Mouse (Mus musculus): ENCODE results near the gene Cfap20.
"Not testable (repeated sequence)": the region's sequence is repeated elsewhere in the genome, so short reads cannot be mapped to it uniquely, and the experiment has no call there.

Cfap20 gene

GRCm38 (mm10) chr8:95422193-95422810, 12.4 kb downstream of the Cfap20 start:
- no peak for DNase-seq (ENCODE audit: extremely low spot score, low read depth, low spot score)

GRCm38 (mm10) chr8:95411309-95411972, 23.2 kb downstream of the Cfap20 start:
- no peak for DNase-seq (ENCODE audit: extremely low spot score, low read depth, low spot score)

- no peak for DNase-seq (ENCODE audit: extremely low spot score, low read depth, low spot score)
Measured at GRCm38 (mm10) chr8:95409518-95409917, 25.2 kb downstream of the Cfap20 start.

DNA sequence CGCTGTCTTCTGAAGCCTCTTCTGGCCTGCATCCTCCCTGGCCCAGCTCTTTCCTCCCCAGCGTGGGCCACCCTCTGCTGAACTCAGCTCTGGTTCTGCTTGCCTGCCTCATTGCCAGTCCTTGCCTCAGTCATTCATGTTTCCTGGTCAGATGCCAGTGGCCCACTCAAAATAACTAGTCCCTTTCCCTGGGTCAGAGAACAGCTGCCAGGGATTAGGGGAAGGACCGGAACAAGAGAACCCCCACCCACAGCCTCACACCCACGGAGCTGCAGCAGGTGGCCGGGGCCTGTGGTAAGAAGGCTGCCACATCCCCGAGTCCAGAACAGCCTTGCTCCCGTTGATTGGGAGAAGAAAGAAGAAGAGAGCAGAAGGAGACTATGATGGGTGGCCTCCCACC, 33.6 kb downstream of the Cfap20 start:
- DNase-seq (ENCODE audit: extremely low spot score, low read depth, low spot score), result no peak

DNA sequence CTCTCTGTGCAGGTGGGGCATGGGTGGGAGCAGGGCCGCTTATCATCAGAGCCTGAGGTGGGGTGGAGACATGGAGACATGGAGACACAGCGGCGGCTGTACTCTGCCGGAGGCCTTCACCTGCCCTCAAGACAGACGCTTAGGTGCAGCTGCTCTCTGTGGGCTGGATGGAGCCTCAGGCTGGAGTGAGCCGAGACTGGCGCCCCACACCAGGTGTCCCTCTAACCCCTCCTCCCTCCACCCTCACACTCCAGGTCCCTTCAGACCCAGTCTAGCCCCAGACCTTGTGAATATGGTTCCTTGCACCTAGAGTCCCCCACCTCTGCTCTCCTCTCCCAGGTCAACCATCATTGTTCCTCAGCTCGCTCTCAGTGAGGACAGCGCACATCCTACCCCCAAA, 35.5 kb downstream of the Cfap20 start:
- no peak for DNase-seq (ENCODE audit: extremely low spot score, low read depth, low spot score)

- DNase-seq (ENCODE audit: extremely low spot score, low read depth, low spot score), result no peak
Measured at GRCm38 (mm10) chr8:95397201-95397600, 37.5 kb downstream of the Cfap20 start.

GRCm38 (mm10) chr8:95396752-95397151, 37.9 kb downstream of the Cfap20 start:
- DNase-seq (ENCODE audit: extremely low spot score, low read depth, low spot score), result no peak

GRCm38 (mm10) chr8:95395186-95395918, 39.3 kb downstream of the Cfap20 start:
- no peak for DNase-seq (ENCODE audit: extremely low spot score, low read depth, low spot score)

DNA sequence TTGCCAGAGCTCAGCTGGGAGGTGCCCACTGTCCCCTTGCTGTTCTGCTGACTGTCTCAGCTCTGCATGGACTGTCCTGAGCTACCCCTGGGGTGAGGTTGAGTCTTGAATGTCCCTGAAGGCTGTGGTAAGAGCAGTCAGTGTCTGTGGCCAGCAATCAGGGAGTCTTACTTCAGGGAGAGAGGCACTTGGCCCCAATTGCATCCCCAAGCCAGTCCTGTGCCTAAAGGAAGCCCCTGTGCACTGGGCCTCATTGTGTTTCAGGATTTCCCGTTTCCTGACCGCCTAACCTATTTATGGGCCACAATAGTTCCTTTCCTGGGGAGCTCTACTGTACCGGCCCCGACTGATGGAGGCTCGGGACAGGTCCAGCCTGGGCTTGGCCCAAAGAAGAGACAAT, 42.1 kb downstream of the Cfap20 start:
- DNase-seq (ENCODE audit: extremely low spot score, low read depth, low spot score), result no peak

- DNase-seq (ENCODE audit: extremely low spot score, low read depth, low spot score), result no peak
Measured at GRCm38 (mm10) chr8:95391101-95391500, 43.6 kb downstream of the Cfap20 start.

GRCm38 (mm10) chr8:95390312-95390711, 44.4 kb downstream of the Cfap20 start:
- no peak for DNase-seq (ENCODE audit: extremely low spot score, low read depth, low spot score)

DNA sequence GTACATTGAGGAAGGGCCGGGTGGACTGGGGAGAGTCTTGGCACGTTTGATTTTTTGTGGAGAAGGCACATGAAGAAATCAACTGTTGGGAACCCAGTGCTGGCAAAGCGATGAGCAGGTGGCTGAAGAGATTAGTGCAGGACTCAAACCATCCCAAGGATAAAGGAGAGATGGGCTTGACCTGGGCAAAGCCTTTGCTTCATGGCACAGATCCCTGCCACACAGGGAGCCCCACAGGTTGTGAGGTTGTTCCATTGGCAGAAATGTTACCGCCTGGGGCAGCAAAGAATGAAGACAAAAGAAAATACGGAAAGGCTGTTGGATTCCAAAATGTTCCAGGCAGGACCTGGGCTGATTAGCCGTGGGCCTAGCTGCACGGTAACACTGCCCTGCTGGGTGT, 46.7 kb downstream of the Cfap20 start:
- no peak for DNase-seq (ENCODE audit: extremely low spot score, low read depth, low spot score)

DNA sequence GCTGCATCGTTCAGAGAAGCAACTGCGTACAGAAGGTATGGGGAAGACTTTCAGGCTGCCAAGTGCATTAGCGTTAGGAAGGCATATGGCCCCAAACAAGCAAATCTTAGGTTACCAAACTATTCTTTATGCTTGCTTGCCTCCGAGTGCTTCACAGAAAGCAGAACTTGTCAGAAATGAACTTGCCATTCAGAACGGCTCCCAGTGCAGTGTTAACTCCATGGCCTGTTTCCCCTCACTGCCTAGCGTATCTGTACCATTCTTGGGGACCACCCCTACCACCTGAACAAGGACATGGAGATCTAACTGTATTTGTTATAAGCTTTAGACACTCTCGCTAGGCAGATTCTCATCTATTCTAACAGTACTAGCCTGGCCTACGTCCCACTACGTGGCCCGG, 47.4 kb downstream of the Cfap20 start:
- DNase-seq (ENCODE audit: extremely low spot score, low read depth, low spot score), result no peak

DNA sequence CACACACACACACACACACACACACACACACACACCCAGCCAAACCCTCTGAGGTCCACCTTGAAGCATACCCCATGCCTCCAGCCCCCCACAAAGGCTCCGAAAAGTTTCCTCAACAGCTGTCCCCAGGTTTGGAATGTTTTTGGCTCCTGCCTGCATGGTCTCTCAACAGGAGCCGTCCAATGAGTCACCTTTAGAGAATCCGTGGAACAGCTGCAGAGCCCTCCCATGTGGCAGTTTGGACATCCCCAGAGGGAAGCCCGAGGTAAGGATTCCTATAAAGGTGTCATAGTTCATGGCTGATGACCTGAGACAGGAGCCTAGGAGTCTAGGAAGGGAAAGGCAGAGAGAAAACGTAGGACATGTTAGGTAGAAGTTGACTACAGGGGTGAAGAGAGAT, 48.6 kb downstream of the Cfap20 start:
- DNase-seq (ENCODE audit: extremely low spot score, low read depth, low spot score), result no peak

- DNase-seq (ENCODE audit: extremely low spot score, low read depth, low spot score), result no peak
Measured at GRCm38 (mm10) chr8:95384501-95384900, 50.2 kb downstream of the Cfap20 start.

DNA sequence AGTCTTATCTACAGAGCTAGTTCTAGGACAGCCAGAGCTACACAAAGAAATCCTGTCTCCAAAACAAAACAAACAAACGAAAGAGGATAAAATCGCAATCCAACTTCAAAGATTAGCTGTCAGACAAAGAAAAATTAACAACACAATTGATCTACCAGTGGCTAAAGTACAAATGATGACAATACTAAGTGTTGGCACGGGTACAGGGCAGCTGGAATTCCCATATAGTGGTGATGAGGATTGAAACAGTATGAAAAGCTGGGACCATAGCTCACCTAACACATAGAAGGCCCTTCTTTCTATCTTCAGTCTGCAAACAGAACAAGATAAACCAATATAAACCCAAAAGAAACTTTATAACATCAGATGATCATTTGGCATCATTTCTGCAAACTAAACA, 53.1 kb downstream of the Cfap20 start:
- no peak for DNase-seq (ENCODE audit: extremely low spot score, low read depth, low spot score)

GRCm38 (mm10) chr8:95380953-95381352, 53.7 kb downstream of the Cfap20 start:
- no peak for DNase-seq (ENCODE audit: extremely low spot score, low read depth, low spot score)

DNA sequence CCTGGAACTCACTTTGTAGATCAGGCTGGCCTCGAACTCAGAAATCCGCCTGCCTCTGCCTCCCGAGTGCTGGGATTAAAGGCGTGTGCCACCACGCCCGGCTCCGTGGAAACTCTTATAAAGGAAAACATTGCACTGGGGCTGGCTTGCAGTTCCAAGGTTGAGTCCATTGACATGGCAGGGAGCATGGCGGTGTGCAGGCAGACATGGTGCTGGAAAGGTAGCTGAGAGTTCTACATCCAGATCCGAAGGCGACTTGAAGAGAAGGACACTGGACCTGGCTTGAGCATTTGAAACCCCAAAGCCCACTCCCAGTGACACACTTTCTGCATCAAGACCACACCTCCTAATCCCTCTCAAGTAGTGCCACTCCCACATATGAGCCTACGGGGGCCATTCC, 55.7 kb downstream of the Cfap20 start:
- DNase-seq (ENCODE audit: extremely low spot score, low read depth, low spot score), result not testable (repeated sequence)

DNA sequence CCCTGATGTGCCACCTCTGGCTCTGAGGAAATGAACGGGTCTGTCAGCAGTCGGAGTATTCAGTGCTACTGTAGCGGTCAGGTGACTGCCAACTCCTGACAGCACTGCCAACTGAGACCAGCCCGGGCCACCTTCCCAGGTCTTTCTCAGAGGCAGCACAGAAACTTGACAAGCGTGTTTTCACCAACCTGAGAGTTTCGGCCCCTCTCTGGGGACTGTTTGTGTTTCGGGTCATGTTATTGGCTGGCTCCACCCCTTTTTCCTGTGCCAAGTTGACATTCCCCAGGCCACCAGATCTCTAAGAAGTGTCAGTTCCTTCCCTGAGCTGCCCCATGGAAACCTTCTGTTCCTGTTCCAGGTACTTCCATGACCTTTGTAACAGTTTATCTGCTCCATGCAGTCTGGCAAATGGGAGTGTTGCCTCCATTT, 56.8 kb downstream of the Cfap20 start:
- no peak for DNase-seq (ENCODE audit: extremely low spot score, low read depth, low spot score)

GRCm38 (mm10) chr8:95377101-95377500, 57.6 kb downstream of the Cfap20 start:
- DNase-seq (ENCODE audit: extremely low spot score, low read depth, low spot score), result no peak

DNA sequence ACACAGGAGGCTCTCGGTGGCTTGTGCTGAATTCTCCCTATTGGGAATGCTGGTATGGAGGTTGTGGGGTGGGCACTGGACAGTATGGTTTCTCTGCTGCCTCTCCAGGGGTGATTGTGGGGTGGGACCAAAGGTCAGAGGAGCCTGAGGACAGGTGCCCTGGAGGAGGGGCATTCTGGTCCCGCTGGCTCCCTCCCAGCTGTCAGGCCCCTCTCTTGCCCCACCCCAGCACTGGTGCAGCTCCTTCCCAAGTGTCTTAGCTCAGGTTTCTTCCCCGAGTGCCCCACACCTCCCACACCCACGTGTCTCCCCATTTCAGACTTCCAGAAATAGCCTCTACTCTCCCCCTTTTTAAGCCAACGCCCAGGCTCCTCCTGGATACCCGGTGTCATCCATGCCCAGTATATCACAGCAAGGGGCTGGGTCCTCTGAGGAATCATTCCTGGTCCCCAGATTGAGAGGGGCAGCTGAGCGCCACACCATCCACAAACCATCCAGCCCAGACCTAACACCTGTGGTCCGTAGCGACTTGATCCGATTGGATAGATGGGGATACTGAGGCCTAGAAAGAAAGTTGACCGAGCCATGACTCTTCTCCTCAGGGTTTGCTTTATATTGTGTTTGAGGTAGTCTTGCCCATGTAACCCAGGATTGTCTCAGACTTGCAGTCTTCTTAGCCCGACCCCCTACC, 58.2 kb downstream of the Cfap20 start:
- no peak for DNase-seq (ENCODE audit: extremely low spot score, low read depth, low spot score)

Data from hindlimb bud, embryonic 11.5 days (tissue).